Mouse (Mus musculus): ENCODE results near the gene BC048562.
A peak's percentile ranks its signal among the peaks of the same experiment; 100 is the strongest.

BC048562 gene

GRCm38 (mm10) chr9:108480813-108481519, 44.7 kb downstream of the BC048562 start:
- no peak for DNase-seq (ENCODE audit: low spot score)

GRCm38 (mm10) chr9:108481520-108482210, 45.4 kb downstream of the BC048562 start:
- DNase-seq (ENCODE audit: low spot score), result no peak

- no peak for DNase-seq (ENCODE audit: low spot score)
Measured at GRCm38 (mm10) chr9:108483051-108483790, 46.9 kb downstream of the BC048562 start.

GRCm38 (mm10) chr9:108484021-108484420, 47.7 kb downstream of the BC048562 start:
- no peak for DNase-seq (ENCODE audit: low spot score)

- no peak for DNase-seq (ENCODE audit: low spot score)
Measured at GRCm38 (mm10) chr9:108485301-108485875, 49.1 kb downstream of the BC048562 start.

- DNase-seq (ENCODE audit: low spot score), result no peak
Measured at GRCm38 (mm10) chr9:108486973-108487530, 50.8 kb downstream of the BC048562 start.

- no peak for DNase-seq (ENCODE audit: low spot score)
Measured at GRCm38 (mm10) chr9:108488403-108488802, 52.1 kb downstream of the BC048562 start.

- DNase-seq (ENCODE audit: low spot score), result no peak
Measured at GRCm38 (mm10) chr9:108489215-108489614, 52.9 kb downstream of the BC048562 start.

GRCm38 (mm10) chr9:108489702-108490558, 53.6 kb downstream of the BC048562 start:
- DNase-seq (ENCODE audit: low spot score), result no peak

- peak; percentile 95 for DNase-seq (ENCODE audit: low spot score)
Measured at GRCm38 (mm10) chr9:108490559-108491285, 54.4 kb downstream of the BC048562 start, which contains the start of gene Usp19. Gene Usp19, plus strand, starts transcription at chr9:108490602.

- DNase-seq (ENCODE audit: low spot score), result no peak
Measured at GRCm38 (mm10) chr9:108491286-108491580, 55.0 kb downstream of the BC048562 start.

GRCm38 (mm10) chr9:108492043-108492750, 55.9 kb downstream of the BC048562 start:
- DNase-seq (ENCODE audit: low spot score), result no peak

- DNase-seq (ENCODE audit: low spot score), result no peak
Measured at GRCm38 (mm10) chr9:108493246-108493645, 57.0 kb downstream of the BC048562 start.

- DNase-seq (ENCODE audit: low spot score), result no peak
Measured at GRCm38 (mm10) chr9:108494146-108494825, 58.0 kb downstream of the BC048562 start.

GRCm38 (mm10) chr9:108494905-108495304, 58.6 kb downstream of the BC048562 start:
- DNase-seq (ENCODE audit: low spot score), result no peak
